Mouse (Mus musculus): ENCODE data around the gene Nol12.

DNA sequence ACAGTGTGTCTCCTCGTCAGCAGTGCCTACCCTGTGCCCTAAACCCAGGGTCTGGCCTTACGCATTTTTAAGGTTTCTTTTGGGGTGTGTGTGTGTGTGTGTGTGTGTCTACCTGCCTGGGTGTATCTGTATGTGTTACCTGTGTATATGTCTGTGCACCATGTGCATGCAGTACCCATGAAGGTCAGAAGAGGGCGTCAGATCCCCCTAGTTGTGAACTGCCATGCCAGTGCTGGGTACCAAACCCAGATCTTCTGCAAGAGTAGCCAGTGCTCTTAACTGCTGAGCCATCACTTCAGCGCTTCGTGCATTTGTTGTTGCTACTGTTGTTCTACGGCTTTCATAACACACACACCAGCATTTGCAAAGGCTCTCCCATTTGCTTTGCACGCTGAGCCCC lies 57.5 kb downstream of the Nol12 start:
- TF ChIP-seq POLR2A (IDR thresholded peaks at IDR 0.05; ENCODE audit: insufficient read depth, low read depth, low read length) (no peak), CTCF (IDR thresholded peaks at IDR 0.05; ENCODE audit: insufficient read depth, low read depth, low read length) (no peak)
